Mouse (Mus musculus) neural tube, embryonic 10.5 days (tissue): ENCODE results near the gene Itga8.

ENCODE experiments used
- DNase-seq: peaks from one replicate; pipeline ENCODE4 v3.0.0-alpha.2; 2017; ENCODE audit warnings: low spot score; ENCODE audit errors: extremely low spot score

Gene Itga8

GRCm38 (mm10) chr2:12295150-12295549 lies 6.6 kb downstream of the Itga8 start:
- DNase-seq = no peak

GRCm38 (mm10) chr2:12294060-12294459 lies 7.7 kb downstream of the Itga8 start:
- DNase-seq = no peak

GRCm38 (mm10) chr2:12293458-12293857 lies 8.3 kb downstream of the Itga8 start:
- no peak for DNase-seq

GRCm38 (mm10) chr2:12292023-12292820 lies 9.5 kb downstream of the Itga8 start:
- DNase-seq = no peak

GRCm38 (mm10) chr2:12290235-12290634 lies 11.5 kb downstream of the Itga8 start:
- DNase-seq = no peak

- no peak for DNase-seq
These were observed 13.9 kb downstream of the Itga8 start for GRCm38 (mm10) chr2:12287831-12288230.

- no peak for DNase-seq
These were observed 21.1 kb downstream of the Itga8 start for GRCm38 (mm10) chr2:12280664-12281063.

GRCm38 (mm10) chr2:12279070-12279612 lies 22.6 kb downstream of the Itga8 start:
- no peak for DNase-seq

- no peak for DNase-seq
These were observed 44.9 kb downstream of the Itga8 start for GRCm38 (mm10) chr2:12256635-12257317.

GRCm38 (mm10) chr2:12255901-12256300 lies 45.8 kb downstream of the Itga8 start:
- DNase-seq = no peak

- DNase-seq = no peak
These were observed 66.4 kb downstream of the Itga8 start for GRCm38 (mm10) chr2:12235345-12235744.

GRCm38 (mm10) chr2:12229721-12230120 lies 72.0 kb downstream of the Itga8 start:
- DNase-seq = no peak

- no peak for DNase-seq
These were observed 73.4 kb downstream of the Itga8 start for GRCm38 (mm10) chr2:12228335-12228734.

- no peak for DNase-seq
These were observed 74.5 kb downstream of the Itga8 start for GRCm38 (mm10) chr2:12227243-12227642.

GRCm38 (mm10) chr2:12226367-12226766 lies 75.4 kb downstream of the Itga8 start:
- no peak for DNase-seq

- no peak for DNase-seq
These were observed 80.1 kb downstream of the Itga8 start for GRCm38 (mm10) chr2:12221671-12222070.

- DNase-seq = no peak
These were observed 88.3 kb downstream of the Itga8 start for GRCm38 (mm10) chr2:12213464-12213790.

- DNase-seq = no peak
These were observed 88.9 kb downstream of the Itga8 start for GRCm38 (mm10) chr2:12212662-12213463.

- no peak for DNase-seq
These were observed 93.6 kb downstream of the Itga8 start for GRCm38 (mm10) chr2:12208142-12208541.

- DNase-seq = no peak
These were observed 95.4 kb downstream of the Itga8 start for GRCm38 (mm10) chr2:12206353-12206752.

GRCm38 (mm10) chr2:12205875-12206274 lies 95.8 kb downstream of the Itga8 start:
- no peak for DNase-seq

GRCm38 (mm10) chr2:12203231-12203630 lies 98.5 kb downstream of the Itga8 start:
- no peak for DNase-seq
